Mouse (Mus musculus) liver, embryonic 13.5 days (tissue): ENCODE measurements around the gene Tmie. TPM values are rescaled to one million over a fixed set of nuclear protein-coding genes. Genes with fewer than 3 reads are reported as not detected.
A peak's percentile ranks its signal among the peaks of the same experiment; 100 is the strongest.

Source experiments
- ATAC-seq: fragments of 200-750 bp; cut with Nextera tagmentation; 2 replicates; pipeline ENCODE4 v1.8.0; 2017; ENCODE audit warnings: low read depth, mild to moderate bottlenecking, moderate number of reproducible peaks, moderate library complexity
- DNase-seq: peaks from one replicate; pipeline ENCODE4 v3.0.0; 2022
- H3K27ac ChIP-seq: fragments of 300-500 bp; sonication (generic); 2 replicates; pipeline ENCODE4 v1.5.1; 2015; ENCODE audit warnings: moderate library complexity, mild to moderate bottlenecking, inconsistent platforms
- H3K27me3 ChIP-seq: fragments of 300-500 bp; sonication (generic); 2 replicates; pipeline ENCODE4 v1.6.1; 2015; ENCODE audit warnings: mild to moderate bottlenecking, inconsistent platforms
- H3K36me3 ChIP-seq: fragments of 300-500 bp; sonication (generic); 2 replicates; pipeline ENCODE4 v1.6.1; 2015; ENCODE audit warnings: mild to moderate bottlenecking, inconsistent platforms
- H3K4me1 ChIP-seq: fragments of 300-500 bp; sonication (generic); replicated peaks from 2 replicates; pipeline ENCODE4 v1.6.1; 2015; ENCODE audit warnings: inconsistent platforms
- H3K4me2 ChIP-seq: fragments of 300-500 bp; sonication (generic); 2 replicates; pipeline ENCODE4 v1.6.1; 2015; ENCODE audit warnings: inconsistent platforms, mild to moderate bottlenecking, moderate library complexity
- H3K4me3 ChIP-seq: fragments of 300-500 bp; sonication (generic); replicated peaks from 2 replicates; pipeline ENCODE4 v1.5.1; 2015; ENCODE audit warnings: mild to moderate bottlenecking, inconsistent platforms
- H3K9ac ChIP-seq: fragments of 300-500 bp; sonication (generic); 2 replicates; pipeline ENCODE4 v1.6.1; 2015; ENCODE audit warnings: mild to moderate bottlenecking, inconsistent platforms
- H3K9me3 ChIP-seq: fragments of 300-500 bp; sonication (generic); replicated peaks from 2 replicates; pipeline ENCODE4 v1.6.1; 2016; ENCODE audit warnings: inconsistent platforms
- WGBS: fragments of 180-500 bp; shearing (Covaris S2); methylation state at CpG from one replicate; pipeline ENCODE4 v1.1.7; 2015; ENCODE audit not compliant: insufficient replicate concordance; 5-methylcytosine and 5-hydroxymethylcytosine counted together
- polyA plus RNA-seq: library from polyadenylated mRNA; unstranded; fragments of >200 nt; fragmentation: Nextera tagmentation; extraction: Ambion mirVana; gene quantifications from 2 replicates; pipeline ENCODE4 v1.2.1, GENCODE M21; 2015

Gene Tmie
- 1.3 and 1.6 TPM in 2 replicates for polyA plus RNA-seq

DNA sequence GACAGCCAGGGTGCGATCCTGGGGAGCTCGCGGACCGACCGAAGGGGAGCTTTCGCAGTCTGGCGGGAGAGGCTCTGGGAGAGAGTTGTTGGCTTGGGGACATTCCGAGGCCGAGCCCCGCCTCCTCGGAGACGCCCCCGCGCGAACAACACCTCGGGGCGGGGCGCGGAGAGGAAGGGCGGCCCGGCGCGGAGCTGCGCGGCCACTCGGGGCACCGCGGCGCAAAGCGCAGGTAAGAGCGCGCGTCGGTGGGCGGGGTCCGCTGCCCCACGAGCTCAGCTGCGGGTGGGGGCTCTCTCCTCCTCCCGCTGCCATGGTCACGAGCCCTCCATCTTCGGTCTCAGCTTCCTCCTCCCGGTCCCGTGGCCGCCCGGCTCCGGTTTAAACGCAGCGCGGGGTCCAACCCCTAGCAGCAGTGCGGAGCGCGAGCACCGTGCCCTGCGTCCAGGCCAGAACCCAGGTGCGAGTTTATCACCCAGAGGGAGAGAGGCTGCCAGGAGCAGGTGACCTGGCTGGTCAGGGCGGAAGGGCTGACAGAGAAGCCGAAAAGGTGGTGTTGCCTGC lies at the start of gene Tmie:
Gene Tmie, minus strand, starts transcription at position 116 of the 564 bp plus-strand sequence.
- Histone ChIP-seq H3K9me3 (no peaks in the 10 kb centered on the region), H3K27ac (peak within 1 kb of the TSS; percentile 61; the same call in 1 of the 2 replicates), H3K36me3 (no peaks in the 10 kb centered on the region; the same call in 1 of the 2 replicates), H3K4me1 (peaks cover 29% of the 10 kb centered on the region), H3K9ac (peak within 1 kb of the TSS; percentile 55; the same call in 1 of the 2 replicates), H3K27me3 (peaks cover 42% of the 10 kb centered on the region), H3K4me2 (peak within 1 kb of the TSS; percentile 62), H3K4me3 (peak within 1 kb of the TSS; percentile 57)
- under 1% methylated on average over 57 of the region's 57 CpGs for WGBS
- peak; percentile 37 for ATAC-seq
- DNase-seq, result no peak

DNA sequence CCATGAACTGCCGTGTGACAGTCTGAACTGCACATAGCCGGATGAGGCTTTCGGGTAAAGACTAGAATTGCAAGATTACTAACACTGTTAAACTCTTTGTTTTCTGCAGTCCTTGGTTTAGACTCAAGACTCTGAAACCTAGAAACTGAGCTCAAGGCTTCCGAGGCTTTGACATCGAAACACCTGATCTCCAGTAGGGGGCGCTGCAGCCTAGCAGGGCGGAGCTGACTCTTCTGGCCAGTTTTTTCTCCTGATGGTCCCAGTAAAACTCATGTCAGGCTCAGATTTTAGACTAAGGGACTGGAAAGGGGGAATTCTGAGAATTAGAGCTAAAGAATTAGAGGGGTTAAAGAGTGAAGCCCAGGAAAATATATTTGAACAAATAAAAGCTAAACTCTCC lies 42.8 kb upstream of the Tmie start:
- no peak for ATAC-seq
- H3K27ac ChIP-seq, result no peak overlapping the region
- no peaks in the 10 kb centered on the region for H3K36me3 ChIP-seq
- WGBS, result 13% methylated on average over 7 of the region's 7 CpGs
- no peaks in the 10 kb centered on the region for H3K27me3 ChIP-seq
- DNase-seq, result peak; percentile 33
- H3K4me2 ChIP-seq, result no peak overlapping the region
- no peaks in the 10 kb centered on the region for H3K9me3 ChIP-seq
- H3K9ac ChIP-seq, result no peak overlapping the region
- no peaks in the 10 kb centered on the region for H3K4me1 ChIP-seq
- H3K4me3 ChIP-seq, result no peak overlapping the region

GRCm38 (mm10) chr9:110920665-110921419 lies 40.9 kb upstream of the Tmie start:
- no peaks in the 10 kb centered on the region for H3K36me3 ChIP-seq
- no peak overlapping the region for H3K4me3 ChIP-seq
- H3K27me3 ChIP-seq, result no peaks in the 10 kb centered on the region
- no peak overlapping the region for H3K27ac ChIP-seq
- DNase-seq, result no peak
- no peaks in the 10 kb centered on the region for H3K9me3 ChIP-seq
- ATAC-seq, result no peak
- no peaks in the 10 kb centered on the region for H3K4me1 ChIP-seq
- no peak overlapping the region for H3K4me2 ChIP-seq
- no peak overlapping the region for H3K9ac ChIP-seq
- 53% methylated on average over 15 of the region's 15 CpGs for WGBS

GRCm38 (mm10) chr9:110916786-110917185 lies 36.9 kb upstream of the Tmie start, which contains the start of gene Fam240a:
Gene Fam240a (minus strand): TSS chr9:110916861.
- Histone ChIP-seq H3K36me3 (no peaks in the 10 kb centered on the region), H3K9me3 (no peaks in the 10 kb centered on the region), H3K27me3 (no peaks in the 10 kb centered on the region), H3K4me3 (no peak within 1 kb of the TSS), H3K4me1 (no peaks in the 10 kb centered on the region), H3K27ac (no peak within 1 kb of the TSS), H3K9ac (no peak within 1 kb of the TSS), H3K4me2 (no peak within 1 kb of the TSS)
- DNase-seq, result no peak
- 65% methylated on average over 7 of the region's 7 CpGs for WGBS
- no peak for ATAC-seq

DNA sequence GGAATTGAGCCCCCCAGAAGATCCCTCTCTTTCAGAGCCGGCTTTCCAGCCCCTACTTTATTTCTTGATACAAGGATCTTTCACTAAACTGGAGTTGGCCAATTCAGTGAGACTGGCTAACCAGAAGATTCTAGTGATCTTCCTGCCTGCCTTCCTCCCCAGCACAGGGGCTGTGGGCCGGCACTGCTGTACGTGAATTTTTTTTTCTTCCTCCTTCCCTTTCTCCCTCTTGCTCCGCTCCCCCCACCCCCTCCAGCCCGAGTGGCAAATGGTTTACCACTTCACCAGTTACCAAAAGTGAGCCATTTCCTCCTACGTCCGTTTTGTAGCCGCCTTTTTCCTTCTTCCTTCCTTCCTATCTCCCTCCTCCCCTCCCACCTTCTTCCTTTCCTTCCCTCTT lies 35.6 kb upstream of the Tmie start:
- ATAC-seq (no peak), DNase-seq (no peak)
- Histone ChIP-seq H3K9me3 (no peaks in the 10 kb centered on the region), H3K4me2 (no peak overlapping the region), H3K27me3 (no peaks in the 10 kb centered on the region), H3K9ac (no peak overlapping the region), H3K36me3 (no peaks in the 10 kb centered on the region), H3K4me1 (no peaks in the 10 kb centered on the region), H3K4me3 (no peak overlapping the region), H3K27ac (no peak overlapping the region)
- WGBS, result 25% methylated on average over 8 of the region's 8 CpGs

GRCm38 (mm10) chr9:110914631-110915236 lies 34.8 kb upstream of the Tmie start:
- Histone ChIP-seq H3K4me2 (no peak overlapping the region), H3K9me3 (no peaks in the 10 kb centered on the region), H3K27ac (no peak overlapping the region), H3K4me3 (no peak overlapping the region), H3K4me1 (no peaks in the 10 kb centered on the region), H3K36me3 (no peaks in the 10 kb centered on the region), H3K9ac (no peak overlapping the region), H3K27me3 (no peaks in the 10 kb centered on the region)
- DNase-seq (no peak), ATAC-seq (no peak)
- 51% methylated on average over 21 of the region's 21 CpGs for WGBS

- no peaks in the 10 kb centered on the region for H3K9me3 ChIP-seq
- WGBS, result 59% methylated on average over 6 of the region's 6 CpGs
- no peak overlapping the region for H3K9ac ChIP-seq
- no peak for ATAC-seq
- no peak overlapping the region for H3K4me2 ChIP-seq
- no peak overlapping the region for H3K27ac ChIP-seq
- H3K4me1 ChIP-seq, result no peaks in the 10 kb centered on the region
- DNase-seq, result no peak
- H3K36me3 ChIP-seq, result no peaks in the 10 kb centered on the region
- no peaks in the 10 kb centered on the region for H3K27me3 ChIP-seq
- H3K4me3 ChIP-seq, result no peak overlapping the region
Measured at GRCm38 (mm10) chr9:110909371-110909967, 29.6 kb upstream of the Tmie start.

DNA sequence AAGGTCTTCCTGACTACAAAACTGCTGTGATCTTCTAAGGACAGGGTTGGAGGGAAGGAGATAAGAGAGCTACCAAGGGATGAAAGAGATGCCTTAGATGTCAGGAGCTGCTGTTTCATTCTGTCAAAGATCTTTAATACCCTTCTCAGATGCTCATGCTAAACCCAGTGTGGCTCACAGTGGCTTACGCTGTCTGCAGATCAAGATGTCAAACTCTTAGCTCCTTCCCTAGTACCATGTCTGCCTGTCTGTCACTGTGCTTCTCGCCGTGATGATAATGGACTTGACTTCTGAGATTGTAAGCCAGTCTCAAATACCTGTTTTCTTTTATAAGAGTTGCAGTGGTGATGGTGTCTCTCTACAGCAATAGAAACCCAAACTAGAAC lies 28.7 kb upstream of the Tmie start:
- ATAC-seq (no peak), DNase-seq (no peak)
- Histone ChIP-seq H3K9me3 (no peaks in the 10 kb centered on the region), H3K9ac (no peak overlapping the region), H3K4me3 (no peak overlapping the region), H3K27ac (no peak overlapping the region), H3K27me3 (no peaks in the 10 kb centered on the region), H3K4me1 (no peaks in the 10 kb centered on the region), H3K36me3 (no peaks in the 10 kb centered on the region), H3K4me2 (no peak overlapping the region)
- 81% methylated on average over 3 of the region's 3 CpGs for WGBS

DNA sequence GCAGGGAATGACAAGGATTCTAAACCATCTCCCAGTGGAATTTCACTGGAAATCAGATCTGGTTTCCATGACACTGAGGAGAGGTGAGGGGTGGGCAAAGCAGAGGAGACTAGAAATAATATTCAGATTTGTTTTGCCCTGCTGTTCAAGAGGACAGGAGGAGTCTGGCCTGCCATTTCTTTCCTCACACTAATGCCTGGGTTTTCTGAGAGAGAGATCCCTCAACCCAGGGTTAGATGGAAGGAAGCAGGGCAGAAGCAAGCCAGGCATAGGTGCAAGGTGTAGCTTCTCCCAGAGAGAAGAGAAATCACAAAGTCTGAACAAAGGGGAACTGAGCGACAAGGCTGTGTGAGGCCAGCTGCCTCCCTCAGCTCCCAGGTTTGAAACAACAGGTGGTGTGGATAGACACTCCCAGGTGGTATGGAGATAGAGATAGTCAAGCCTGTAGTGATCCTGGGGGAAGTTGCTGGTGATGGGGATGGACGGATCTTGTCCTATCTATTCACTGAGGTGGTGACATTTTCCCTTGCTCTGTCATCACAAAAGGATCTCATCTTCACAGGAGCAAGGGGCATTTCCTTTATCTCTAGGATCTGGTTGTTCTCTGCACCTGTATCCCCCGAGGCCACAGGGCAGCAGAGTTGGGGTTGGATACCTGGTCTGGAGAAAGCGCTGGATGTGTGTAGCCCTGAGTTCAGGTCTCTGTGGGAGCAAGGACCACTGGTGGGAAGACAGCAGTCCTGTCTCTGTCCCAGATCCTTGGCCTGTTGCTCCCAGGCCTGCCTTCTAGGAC lies 28.1 kb upstream of the Tmie start:
- H3K9ac ChIP-seq, result no peak overlapping the region
- DNase-seq, result no peak
- no peaks in the 10 kb centered on the region for H3K4me1 ChIP-seq
- 61% methylated on average over 4 of the region's 4 CpGs for WGBS
- H3K9me3 ChIP-seq, result no peaks in the 10 kb centered on the region
- H3K36me3 ChIP-seq, result no peaks in the 10 kb centered on the region
- no peak overlapping the region for H3K4me3 ChIP-seq
- H3K4me2 ChIP-seq, result no peak overlapping the region
- no peak for ATAC-seq
- no peaks in the 10 kb centered on the region for H3K27me3 ChIP-seq
- H3K27ac ChIP-seq, result no peak overlapping the region

GRCm38 (mm10) chr9:110907201-110907837 lies 27.4 kb upstream of the Tmie start:
- Histone ChIP-seq H3K4me2 (no peak overlapping the region), H3K4me3 (no peak overlapping the region), H3K4me1 (no peaks in the 10 kb centered on the region), H3K9ac (no peak overlapping the region), H3K27ac (no peak overlapping the region), H3K9me3 (no peaks in the 10 kb centered on the region), H3K36me3 (no peaks in the 10 kb centered on the region), H3K27me3 (no peaks in the 10 kb centered on the region)
- ATAC-seq, result no peak
- no peak for DNase-seq
- 80% methylated on average over 11 of the region's 11 CpGs for WGBS
